Mouse (Mus musculus) kidney, adult 2 months (tissue): ENCODE results near the gene Hspa8.

ENCODE experiments used
- CTCF ChIP-seq: fragments of 200-500 bp; conservative IDR thresholded peaks from 2 replicates; pipeline ENCODE4 v1.5.1; 2011; ENCODE audit warnings: low read depth, mild to moderate bottlenecking, control low read depth, low read length, moderate library complexity, mixed read lengths; ENCODE audit not compliant: insufficient read depth, insufficient read length
- POLR2A ChIP-seq: fragments of 200-500 bp; IDR thresholded peaks from one replicate; pipeline ENCODE4 v1.6.1; 2011; ENCODE audit warnings: low read depth, low read length, control low read depth

DNA sequence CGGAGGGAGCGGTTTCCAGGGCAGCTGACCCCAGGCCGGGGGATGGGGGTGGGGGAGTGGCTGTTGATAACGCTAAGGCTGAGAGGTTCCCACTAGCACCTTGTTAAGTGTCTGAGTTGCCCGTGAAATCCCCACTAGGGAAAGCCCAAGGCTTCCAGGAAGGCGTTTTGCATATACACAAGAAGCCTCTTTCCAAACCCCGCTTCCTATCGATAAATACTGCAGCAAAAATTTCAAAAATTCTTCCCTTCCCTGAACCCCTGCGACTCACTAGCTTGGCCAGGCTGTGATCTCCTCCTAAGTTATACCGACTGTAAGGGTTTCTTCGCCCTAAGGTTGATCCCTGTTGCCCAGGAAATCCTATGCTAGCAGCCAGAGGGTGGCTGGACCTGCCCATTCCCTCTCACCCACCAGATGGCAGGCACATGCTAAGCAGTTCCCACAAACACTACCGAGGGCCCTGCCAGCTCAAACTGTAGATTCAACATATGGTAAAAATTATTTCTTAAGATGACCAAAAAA, 43.6 kb upstream of the Hspa8 start:
- no peak for TF ChIP-seq POLR2A
- peak; percentile 79 for TF ChIP-seq CTCF
